Mouse (Mus musculus): ENCODE results near the gene Ikbke.

- TF ChIP-seq CTCF (IDR thresholded peaks at IDR 0.05; ENCODE audit: low read depth, low read length) (no peak), GATA2 (IDR thresholded peaks at IDR 0.05; ENCODE audit: borderline replicate concordance, low read depth, low read length) (no peak)
Observed at GRCm38 (mm10) chr1:131287267-131287666, 7.9 kb upstream of the Ikbke start.
